Mouse (Mus musculus) ES-E14 (cell line): ENCODE results near the gene Adgrl3.

ENCODE experiments used
- CHD2 ChIP-seq: IDR thresholded peaks from 2 replicates; pipeline ENCODE4 v1.6.1; 2014; ENCODE audit warnings: mild to moderate bottlenecking, low read depth, low read length, inconsistent platforms
- HCFC1 ChIP-seq: IDR thresholded peaks from 2 replicates; pipeline ENCODE4 v1.6.1; 2012; ENCODE audit warnings: low read length, inconsistent platforms, borderline replicate concordance; ENCODE audit not compliant: insufficient read depth
- MAFK ChIP-seq: IDR thresholded peaks from 2 replicates; pipeline ENCODE4 v1.6.1; 2014; ENCODE audit warnings: mild to moderate bottlenecking, low read depth, low read length, inconsistent platforms; ENCODE audit not compliant: insufficient read depth

DNA sequence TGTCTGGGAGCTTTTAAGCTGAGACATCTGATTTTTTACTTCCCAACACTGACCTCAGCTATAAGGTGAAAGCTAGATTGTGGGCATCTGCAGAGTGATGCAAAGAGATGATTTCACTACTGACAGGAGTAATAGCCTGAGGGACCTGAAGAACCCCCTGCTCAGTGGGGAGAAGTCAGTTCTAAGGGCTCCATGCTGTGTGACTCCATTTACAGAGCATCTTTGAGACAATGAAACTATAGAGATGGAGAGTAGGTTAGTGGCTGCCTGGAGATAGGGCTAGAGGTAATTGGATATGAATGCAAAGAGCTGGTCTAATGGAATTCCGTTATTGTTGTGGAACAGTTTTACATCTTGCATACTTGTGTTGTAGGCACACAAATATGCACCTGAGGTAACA is 603.9 kb downstream of the Adgrl3 start:
- TF ChIP-seq CHD2 (no peak), MAFK (no peak), HCFC1 (no peak)
